Mouse (Mus musculus): ENCODE data around the gene Zbtb44. TPM values are rescaled to one million over a fixed set of nuclear protein-coding genes. Genes with fewer than 3 reads are reported as not detected.

Gene Zbtb44
- total RNA-seq, 1 experiment from 2014 or later = 36.3 TPM

Other genes starting within 250 kb of the Zbtb44 start
- 0.10 TPM in 1 of 2 replicates, not detected in the other for gene Adamts15, start 108.2 kb upstream of the Zbtb44 start, total RNA-seq (2017)
- not detected in 2 replicates for gene Adamts8, start 88.1 kb upstream of the Zbtb44 start, total RNA-seq (2017)
- gene St14, start 101.2 kb downstream of the Zbtb44 start, total RNA-seq (2017) = 11.3 and 16.6 TPM in 2 replicates
- 81.2 and 168 TPM in 2 replicates for gene Aplp2, start 181.2 kb downstream of the Zbtb44 start, total RNA-seq (2017)
- gene Prdm10, start 249.9 kb downstream of the Zbtb44 start, total RNA-seq (2017) = 9.8 and 10.8 TPM in 2 replicates

Measured in hematopoietic stem cell, adult 5-6 weeks (primary cell).